Mouse (Mus musculus) lung, postnatal 10 days (tissue): ENCODE measurements around the gene Hs6st1.
"Not testable (repeated sequence)": the region's sequence is repeated elsewhere in the genome, so short reads cannot be mapped to it uniquely, and the experiment has no call there.

Experiments used
- DNase-seq: peaks from one replicate; pipeline ENCODE4 v3.0.0; 2021

The Hs6st1 gene

GRCm38 (mm10) chr1:36068076-36068475 lies at the start of gene Hs6st1:
TSS of gene Hs6st1 (plus strand) at chr1:36068400.
- peak; percentile 96 for DNase-seq

GRCm38 (mm10) chr1:36018617-36019016 lies 49.6 kb upstream of the Hs6st1 start:
- DNase-seq, result no peak

- no peak for DNase-seq
Observed at GRCm38 (mm10) chr1:36019161-36019560, 49.0 kb upstream of the Hs6st1 start.

- DNase-seq, result no peak
Observed at GRCm38 (mm10) chr1:36020315-36020714, 47.9 kb upstream of the Hs6st1 start.

- peak; percentile 85 for DNase-seq
Observed at GRCm38 (mm10) chr1:36030421-36030821, 37.8 kb upstream of the Hs6st1 start.

- peak; percentile 44 for DNase-seq
Observed at GRCm38 (mm10) chr1:36038769-36039168, 29.4 kb upstream of the Hs6st1 start.

- no peak for DNase-seq
Observed at GRCm38 (mm10) chr1:36042072-36042471, 26.1 kb upstream of the Hs6st1 start.

GRCm38 (mm10) chr1:36043793-36044192 lies 24.4 kb upstream of the Hs6st1 start:
- DNase-seq, result not testable (repeated sequence)

- no peak for DNase-seq
Observed at GRCm38 (mm10) chr1:36044288-36044687, 23.9 kb upstream of the Hs6st1 start.

- DNase-seq, result peak; percentile 4
Observed at GRCm38 (mm10) chr1:36052672-36053071, 15.5 kb upstream of the Hs6st1 start.

GRCm38 (mm10) chr1:36053566-36053965 lies 14.6 kb upstream of the Hs6st1 start:
- DNase-seq, result no peak

- DNase-seq, result no peak
Observed at GRCm38 (mm10) chr1:36054182-36054966, 13.8 kb upstream of the Hs6st1 start.

GRCm38 (mm10) chr1:36054967-36055357 lies 13.2 kb upstream of the Hs6st1 start:
- DNase-seq, result no peak

GRCm38 (mm10) chr1:36059351-36059750 lies 8.8 kb upstream of the Hs6st1 start:
- DNase-seq, result no peak

- peak; percentile 59 for DNase-seq
Observed at GRCm38 (mm10) chr1:36059959-36060953, 7.9 kb upstream of the Hs6st1 start.

- DNase-seq, result no peak
Observed at GRCm38 (mm10) chr1:36061211-36061915, 6.8 kb upstream of the Hs6st1 start.

- peak; percentile 1 for DNase-seq
Observed at GRCm38 (mm10) chr1:36062088-36062805, 6.0 kb upstream of the Hs6st1 start.

- peak; percentile 1 for DNase-seq
Observed at GRCm38 (mm10) chr1:36062826-36063640, 5.2 kb upstream of the Hs6st1 start.

- DNase-seq, result no peak
Observed at GRCm38 (mm10) chr1:36063641-36063955, 4.6 kb upstream of the Hs6st1 start.

- DNase-seq, result peak; percentile 6
Observed at GRCm38 (mm10) chr1:36064223-36064622, 4.0 kb upstream of the Hs6st1 start.
